Mouse (Mus musculus) CD4-positive, CD25-positive, alpha-beta regulatory T cell, adult 2 months (primary cell): ENCODE measurements around the gene Zdhhc3.

Experiments
- DNase-seq: peaks from one replicate; pipeline ENCODE4 v3.0.0-alpha.2; 2012; ENCODE audit warnings: low read depth, low spot score

Gene Zdhhc3

DNA sequence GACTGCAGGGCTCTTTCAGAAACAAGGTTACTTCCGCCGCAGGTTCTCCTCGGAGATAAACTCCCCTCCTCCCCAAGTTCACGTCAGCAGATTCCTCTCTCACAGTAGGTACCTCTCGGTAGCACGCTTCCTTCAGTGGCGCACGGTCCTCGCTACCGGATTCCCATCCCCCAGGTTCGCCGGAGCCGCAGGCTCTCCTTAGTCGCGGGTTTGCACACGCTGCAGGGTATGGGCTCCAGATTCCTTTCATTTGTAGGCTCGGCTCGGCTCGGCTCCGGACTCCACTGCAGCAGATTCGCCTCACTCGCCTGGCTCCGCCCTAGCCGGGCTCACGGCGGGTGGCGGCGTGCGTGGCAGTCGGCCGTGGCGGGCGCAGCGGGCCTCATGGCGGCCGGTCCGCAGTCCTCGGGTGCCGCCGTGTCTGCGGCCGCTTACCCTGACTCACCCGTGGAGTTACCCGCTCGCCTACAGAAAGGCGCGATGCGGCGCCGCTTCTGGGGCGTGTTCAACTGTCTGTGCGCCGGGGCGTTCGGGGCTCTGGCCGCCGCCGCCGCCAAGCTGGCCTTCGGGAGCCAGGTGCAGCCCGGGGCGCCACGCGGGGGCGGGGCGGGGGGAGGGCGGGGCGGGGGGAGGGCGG, 91.9 kb downstream of the Zdhhc3 start, which contains the start of gene Tmem42:
TSS of gene Tmem42 (plus strand) at position 332 of the 637 bp plus-strand sequence.
- DNase-seq: peak; percentile 91
